Mouse (Mus musculus): ENCODE measurements around the gene Rnf135.
"Not testable (repeated sequence)": the region's sequence is repeated elsewhere in the genome, so short reads cannot be mapped to it uniquely, and the experiment has no call there.

Gene Rnf135

GRCm38 (mm10) chr11:80204037-80204436, 20.4 kb downstream of the Rnf135 start:
- DNase-seq, result no peak

GRCm38 (mm10) chr11:80204941-80205340, 21.3 kb downstream of the Rnf135 start:
- DNase-seq, result no peak

GRCm38 (mm10) chr11:80208465-80208859, 24.8 kb downstream of the Rnf135 start:
- no peak for DNase-seq

GRCm38 (mm10) chr11:80208860-80209800, 25.5 kb downstream of the Rnf135 start, which contains the start of gene Rhot1:
TSS of gene Rhot1 (plus strand) at chr11:80209019.
- peak; percentile 96 for DNase-seq

GRCm38 (mm10) chr11:80210321-80210720, 26.7 kb downstream of the Rnf135 start:
- DNase-seq, result no peak

- no peak for DNase-seq
Observed at GRCm38 (mm10) chr11:80212282-80212681, 28.6 kb downstream of the Rnf135 start.

GRCm38 (mm10) chr11:80215291-80215690, 31.6 kb downstream of the Rnf135 start:
- peak; percentile 41 for DNase-seq

GRCm38 (mm10) chr11:80218657-80219293, 35.1 kb downstream of the Rnf135 start:
- DNase-seq, result no peak

GRCm38 (mm10) chr11:80230066-80230465, 46.4 kb downstream of the Rnf135 start:
- DNase-seq, result not testable (repeated sequence)

GRCm38 (mm10) chr11:80237278-80237677, 53.6 kb downstream of the Rnf135 start:
- DNase-seq, result no peak

GRCm38 (mm10) chr11:80238306-80238705, 54.7 kb downstream of the Rnf135 start:
- DNase-seq, result no peak

- DNase-seq, result no peak
Observed at GRCm38 (mm10) chr11:80247026-80247425, 63.4 kb downstream of the Rnf135 start.

- DNase-seq, result no peak
Observed at GRCm38 (mm10) chr11:80248531-80248930, 64.9 kb downstream of the Rnf135 start.

Data from kidney, adult 11 months (tissue).